Mouse (Mus musculus) adrenal gland, postnatal 4 days (tissue): ENCODE data around the gene Mdga1. TPM values are rescaled to one million over a fixed set of nuclear protein-coding genes. Genes with fewer than 3 reads are reported as not detected.

Source experiments
- DNase-seq, 2 experiments: peaks; one replicate each; pipeline ENCODE4 v3.0.0; 2021 to 2022; ENCODE audit warnings: low spot score in 2 of 2, mixed read lengths in 2 of 2
- total RNA-seq, 2 experiments: library from RNA; stranded (reverse); gene quantifications; 2 replicates each; pipeline ENCODE4 v1.2.3; 2021

Mdga1 gene
- total RNA-seq, 2 experiments from 2014 or later: 3.1 to 6.8 TPM

DNA sequence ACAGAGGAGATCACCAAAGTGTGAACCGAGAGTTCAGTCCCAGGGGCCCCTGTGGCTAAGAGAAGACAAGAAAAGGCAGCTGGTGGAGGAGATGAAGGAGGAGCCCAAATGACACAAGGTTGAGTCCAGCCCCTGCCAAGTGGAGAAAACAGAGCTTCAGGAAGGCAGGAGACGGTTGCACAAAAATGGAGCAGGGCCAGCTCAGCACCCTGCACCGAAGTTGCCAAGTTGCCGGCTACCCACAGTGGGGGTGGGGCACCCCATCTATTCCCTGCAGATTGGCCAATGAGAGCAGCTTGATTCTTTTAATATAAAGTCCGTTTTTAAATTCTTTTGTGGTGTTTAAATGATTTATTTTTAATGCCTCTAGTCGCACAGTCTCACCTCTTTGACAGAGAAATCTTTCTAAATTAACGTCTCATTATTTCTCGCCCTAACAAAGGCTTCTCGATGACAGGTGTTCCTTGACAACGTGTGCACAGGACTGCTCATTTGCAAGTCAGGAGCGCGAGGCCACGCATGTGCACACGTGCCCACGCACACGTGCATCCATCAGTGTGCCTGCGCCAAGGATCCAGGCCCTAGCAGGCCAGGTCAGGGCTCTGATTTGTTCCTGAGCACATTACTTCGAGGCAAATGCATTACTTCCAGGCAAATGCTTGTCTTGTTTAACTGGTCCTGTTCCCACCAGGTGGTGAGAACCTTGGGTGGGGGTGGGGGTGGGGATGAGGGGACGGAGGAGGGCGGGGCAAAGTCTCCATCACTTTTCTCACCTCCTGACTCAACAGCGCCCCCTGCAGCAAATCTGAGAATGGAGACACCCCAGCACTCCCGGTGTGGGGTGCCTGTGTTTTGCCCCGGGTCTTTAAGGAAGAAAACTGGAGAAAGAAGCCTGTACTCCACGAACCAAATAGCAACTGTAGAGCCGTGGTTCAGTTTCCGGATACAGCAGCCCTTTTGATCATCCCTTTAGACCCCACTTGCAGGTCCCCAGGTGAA, 44.0 kb downstream of the Mdga1 start:
- DNase-seq: no peak

GRCm38 (mm10) chr17:29920089-29920488, 49.8 kb downstream of the Mdga1 start:
- DNase-seq: no peak

DNA sequence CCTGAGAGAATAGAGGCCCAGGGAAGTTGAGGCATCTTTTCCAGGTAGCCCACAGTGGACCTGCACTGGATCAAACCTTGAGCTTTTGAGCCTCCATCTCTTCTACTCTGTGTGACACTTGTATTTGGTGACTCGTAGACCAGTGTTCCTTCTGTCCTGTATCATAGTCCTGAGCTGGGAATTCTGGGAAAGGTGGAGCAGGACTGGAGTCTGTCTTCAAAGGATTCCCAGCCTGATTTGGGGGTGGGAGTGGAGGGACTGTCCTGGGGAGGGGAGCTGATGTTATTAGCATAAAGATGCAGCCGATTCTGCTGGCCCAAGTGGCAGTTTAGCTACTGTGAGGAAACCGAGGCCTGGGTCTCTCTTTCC, 50.4 kb downstream of the Mdga1 start:
- DNase-seq: no peak

DNA sequence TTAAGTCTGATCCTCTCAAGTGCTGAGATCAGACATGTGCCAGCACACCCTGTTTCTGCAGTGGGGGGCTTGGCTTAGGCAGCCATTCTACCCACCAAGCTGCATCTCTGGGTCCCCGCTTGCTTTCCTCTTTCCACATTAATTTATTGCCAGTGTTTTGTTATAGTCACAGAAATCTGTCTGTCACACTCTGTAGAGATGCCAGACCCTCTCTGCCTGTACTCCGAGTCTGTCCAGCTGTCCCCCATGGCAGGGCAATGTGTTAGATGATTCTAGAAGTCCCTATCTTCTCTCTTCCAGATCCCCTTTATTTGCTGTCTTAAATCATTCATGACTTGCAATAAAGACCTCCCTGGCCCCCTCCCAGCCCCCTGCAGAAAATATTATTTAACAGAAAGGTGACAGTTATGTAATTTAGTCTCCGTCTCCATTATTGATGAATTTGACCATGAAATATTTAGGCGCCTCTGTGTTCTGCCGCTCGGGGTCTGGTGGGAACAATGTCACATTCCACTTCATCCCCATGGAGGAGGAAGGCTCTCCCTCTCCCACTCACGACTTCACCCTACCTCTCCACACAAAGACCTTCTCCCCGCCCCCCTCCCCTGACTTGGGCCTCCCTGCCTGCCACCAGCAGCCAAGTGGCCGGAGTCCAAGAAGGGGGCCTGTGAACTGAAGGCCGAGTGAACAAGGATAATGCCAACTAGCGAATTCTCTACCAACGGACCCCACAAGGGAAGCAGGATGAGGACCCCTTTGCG, 50.9 kb downstream of the Mdga1 start:
- DNase-seq: no peak

DNA sequence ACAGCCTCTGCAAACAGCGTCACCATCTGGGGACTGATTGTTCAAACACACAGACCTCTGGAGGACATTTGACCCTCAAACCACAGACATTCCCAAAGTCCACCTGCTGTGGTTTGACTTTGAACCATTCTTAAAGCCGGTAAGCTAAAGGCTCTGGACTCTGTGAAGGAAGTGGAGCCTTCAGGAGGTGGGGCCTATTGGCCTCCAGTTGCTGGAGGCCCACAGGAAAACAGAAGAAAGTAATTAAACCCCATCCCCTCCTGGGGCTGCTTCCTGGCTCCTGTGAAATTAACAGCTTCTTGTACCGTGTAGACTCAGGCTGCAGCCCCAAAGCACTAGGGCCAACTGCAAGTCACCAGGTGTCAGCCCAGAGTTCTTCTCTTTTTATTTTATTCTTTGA, 52.9 kb downstream of the Mdga1 start:
- no peak for DNase-seq

- no peak for DNase-seq
Observed at GRCm38 (mm10) chr17:29915820-29916219, 54.1 kb downstream of the Mdga1 start.

DNA sequence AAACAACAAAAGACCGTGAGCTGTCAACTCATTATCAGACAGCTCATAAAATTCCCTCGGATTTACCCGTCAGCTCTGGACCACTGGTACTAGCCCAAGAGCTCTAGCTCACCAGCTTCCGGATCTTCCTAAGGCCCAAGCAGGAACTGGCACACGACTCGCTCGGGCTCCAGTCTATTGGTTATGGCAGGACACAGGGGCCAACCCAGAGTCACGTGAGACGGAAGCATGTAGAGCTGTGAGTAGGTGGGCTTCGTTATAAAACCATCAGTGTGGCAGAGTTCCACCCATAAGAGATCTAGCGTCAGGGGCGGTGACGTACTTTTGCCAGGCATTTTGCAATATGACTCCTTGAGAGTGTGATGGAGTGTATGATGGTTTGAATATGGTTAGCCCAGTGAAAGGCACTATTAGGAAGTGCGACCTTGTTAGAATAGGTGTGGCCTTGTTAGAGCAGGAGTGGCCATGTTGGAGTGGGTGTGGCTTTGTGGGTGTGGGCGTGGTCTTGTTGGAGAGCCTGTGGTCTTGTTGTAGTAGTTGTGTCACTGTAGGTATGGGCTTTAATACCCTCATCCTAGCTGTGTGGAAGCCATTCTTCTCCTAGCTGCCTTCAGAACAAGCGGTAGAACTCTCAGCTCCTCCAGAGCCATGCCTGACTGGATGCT, 56.5 kb downstream of the Mdga1 start:
- no peak for DNase-seq

DNA sequence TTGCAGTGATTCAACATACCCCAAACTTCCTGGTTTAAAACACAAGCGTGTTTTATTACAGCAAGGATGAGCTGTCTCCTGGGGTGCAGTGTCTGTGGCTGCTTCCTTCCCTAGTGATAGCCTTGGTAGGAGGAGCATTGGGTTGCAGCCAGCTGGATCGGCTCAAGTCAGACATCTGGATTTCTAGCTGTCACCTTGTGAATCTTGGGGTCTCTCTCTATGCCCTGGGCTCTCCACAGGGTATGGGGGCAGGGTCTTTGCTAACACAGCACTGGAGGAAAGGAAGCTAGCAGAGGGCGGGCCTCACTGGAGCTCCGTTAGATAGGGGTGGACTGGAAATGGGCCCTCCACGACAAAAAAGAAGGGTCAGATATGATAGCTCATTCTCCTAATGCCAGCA, 57.2 kb downstream of the Mdga1 start:
- DNase-seq: no peak

GRCm38 (mm10) chr17:29909031-29909430, 60.9 kb downstream of the Mdga1 start:
- DNase-seq: no peak

DNA sequence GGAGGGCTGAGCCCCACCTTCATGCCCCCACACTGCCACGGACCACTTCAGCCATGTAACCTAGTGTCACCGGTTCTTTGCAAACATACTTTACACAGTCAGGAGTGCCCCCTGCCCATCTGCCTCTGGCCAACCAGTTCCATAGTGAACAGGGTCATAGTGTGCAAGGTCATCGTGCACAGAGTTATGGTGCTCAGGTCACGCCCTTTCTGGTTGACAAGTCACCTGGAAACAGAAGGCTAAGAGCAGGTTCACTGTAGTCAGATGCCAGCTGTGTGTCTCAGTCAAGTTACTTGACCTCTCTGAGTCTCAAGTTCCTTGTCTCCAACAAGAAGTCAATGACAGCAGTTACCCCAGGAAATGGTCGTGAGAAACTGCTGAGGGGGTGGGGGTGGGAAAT, 65.2 kb downstream of the Mdga1 start:
- no peak for DNase-seq

GRCm38 (mm10) chr17:29902406-29903155, 67.3 kb downstream of the Mdga1 start:
- DNase-seq: no peak

GRCm38 (mm10) chr17:29900289-29900688, 69.6 kb downstream of the Mdga1 start:
- no peak for DNase-seq

GRCm38 (mm10) chr17:29896181-29897054, 73.5 kb downstream of the Mdga1 start:
- DNase-seq: no peak

DNA sequence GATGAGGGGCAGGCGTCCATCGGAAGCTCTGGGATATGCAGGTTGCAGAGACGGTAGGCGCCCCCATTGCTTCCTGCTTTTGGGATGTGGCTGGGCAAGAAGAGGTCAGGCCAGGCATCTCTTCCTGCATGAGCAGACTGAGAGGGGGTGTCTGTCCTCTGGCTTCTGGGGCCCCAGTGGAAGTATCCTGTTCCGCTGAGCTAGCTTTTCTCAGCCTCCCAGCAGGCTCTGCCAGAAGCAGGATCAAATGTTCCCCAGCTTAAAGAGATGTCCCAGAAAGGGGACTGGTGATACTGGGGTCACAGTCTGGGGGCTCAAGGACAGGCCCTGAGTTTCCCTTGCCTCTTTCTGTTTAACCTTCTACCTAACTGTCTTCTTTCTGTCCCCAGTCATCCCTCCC, 74.3 kb downstream of the Mdga1 start:
- DNase-seq: no peak

- DNase-seq: no peak
Observed at GRCm38 (mm10) chr17:29894965-29895364, 74.9 kb downstream of the Mdga1 start.

GRCm38 (mm10) chr17:29890451-29891110, 79.3 kb downstream of the Mdga1 start:
- DNase-seq: no peak

GRCm38 (mm10) chr17:29888981-29889980, 80.6 kb downstream of the Mdga1 start:
- no peak for DNase-seq
